8 mouse cellular contexts compared by ENCODE assay signal in the genomic region with DNA sequence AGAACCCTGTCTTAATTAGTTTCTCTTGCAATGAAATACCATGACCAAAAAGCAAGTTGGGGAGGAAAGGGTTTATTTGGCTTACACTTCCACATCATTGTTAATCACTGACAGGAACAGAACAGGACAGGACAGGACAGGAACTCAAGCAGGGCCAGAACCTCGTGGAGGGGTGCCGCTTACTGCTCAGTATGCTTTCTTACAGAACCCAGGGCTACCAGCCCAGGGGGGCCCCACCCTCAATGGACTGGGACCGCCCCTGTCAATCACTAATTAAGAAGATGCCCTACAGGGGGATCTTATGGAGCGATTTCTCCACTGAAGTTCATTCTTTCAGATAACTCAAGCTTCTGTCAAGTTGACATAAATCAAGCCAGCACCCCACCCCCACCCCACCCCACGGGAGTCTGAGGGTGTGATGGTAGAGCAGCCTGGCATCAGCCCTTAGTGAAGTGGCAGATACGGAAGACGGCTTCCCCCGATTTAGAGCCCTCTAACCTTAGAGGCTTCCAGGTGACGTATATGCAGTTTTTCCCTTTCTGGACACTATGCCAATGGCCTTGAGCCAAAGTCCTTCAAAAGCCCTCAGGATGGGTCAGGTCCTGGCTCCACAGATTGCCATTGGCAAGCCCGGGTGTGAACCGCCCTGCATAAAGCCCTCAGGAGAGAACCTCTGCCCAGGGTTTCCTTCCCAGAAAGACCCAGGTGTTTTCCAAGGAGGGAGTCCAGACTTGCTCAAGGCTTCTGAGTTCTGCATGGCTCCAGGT. TPM values are rescaled to one million over a fixed set of nuclear protein-coding genes. Genes with fewer than 3 reads are reported as not detected.
A peak's percentile ranks its signal among the peaks of the same experiment; 100 is the strongest.
DNase-seq lines count a peak whose midpoint lies in the region; ATAC-seq and TF ChIP-seq lines count a peak whose summit lies in the region.

No protein-coding gene starts in this region.

- peaks cover 41% of the 10 kb centered on the region for H3K4me1 ChIP-seq in heart, postnatal 0 days (ENCODE audit: control insufficient read depth, insufficient read depth)
- peaks cover 46% of the 10 kb centered on the region for H3K4me1 ChIP-seq in midbrain, embryonic 12.5 days

- no peaks in the 10 kb centered on the region for H3K27me3 ChIP-seq in heart, postnatal 0 days (ENCODE audit: control insufficient read depth, insufficient read depth, low read length)
- H3K27me3 ChIP-seq in midbrain, embryonic 12.5 days, result no peaks in the 10 kb centered on the region

- H3K9me3 ChIP-seq in heart, postnatal 0 days (replicated peaks; ENCODE audit: control insufficient read depth, low read length), result no peaks in the 10 kb centered on the region
- no peaks in the 10 kb centered on the region for H3K9me3 ChIP-seq in midbrain, embryonic 12.5 days

- no peak for ATAC-seq in heart, postnatal 0 days (ENCODE audit: insufficient read depth, low read depth)
- no peak for ATAC-seq in midbrain, embryonic 12.5 days (ENCODE audit: low FRiP score, low read depth)
- ATAC-seq in cerebellum, adult (ENCODE audit: insufficient number of reproducible peaks, low FRiP score, low TSS enrichment), result no peak

- TF ChIP-seq CTCF in heart, postnatal 0 days (IDR thresholded peaks at IDR 0.05; ENCODE audit: low read depth), result no peak

- TF ChIP-seq EP300 in heart, postnatal 0 days (IDR thresholded peaks at IDR 0.05; ENCODE audit: low read depth), result no peak

- H3K9ac ChIP-seq in heart, postnatal 0 days (replicated peaks; ENCODE audit: low read depth, low read length), result no peak overlapping the region
- peak overlapping the region; percentile 96 for H3K9ac ChIP-seq in midbrain, embryonic 12.5 days (replicated peaks)

- WGBS in heart, postnatal 0 days, result 18% methylated on average over 11 of the region's 11 CpGs
- 22% methylated on average over 11 of the region's 11 CpGs for WGBS in midbrain, embryonic 12.5 days

- peak overlapping the region; percentile 88 for H3K27ac ChIP-seq in heart, postnatal 0 days (ENCODE audit: low read depth)
- peak overlapping the region; percentile 100 for H3K27ac ChIP-seq in midbrain, embryonic 12.5 days (replicated peaks)

- DNase-seq in adrenal gland, postnatal 10 days, result peak; percentile 68
- no peak for DNase-seq in adrenal gland, adult 8-10 months
- DNase-seq in heart, postnatal 0 days (ENCODE audit: low spot score), result peak; percentile 66
- peak; percentile 75 to 77 for DNase-seq in kidney, postnatal 36 days
- no peak for DNase-seq in frontal cortex, postnatal 25 days (ENCODE audit: low spot score in 2 of 2)
- no peak for DNase-seq in right cerebral cortex, postnatal 10 days (ENCODE audit: low spot score in 2 of 2)

- peaks cover 5% of the 10 kb centered on the region for H3K36me3 ChIP-seq in heart, postnatal 0 days (replicated peaks; ENCODE audit: control insufficient read depth, insufficient read depth, low read length)
- H3K36me3 ChIP-seq in midbrain, embryonic 12.5 days, result peaks cover 34% of the 10 kb centered on the region

- peak overlapping the region; percentile 69 for H3K4me3 ChIP-seq in heart, postnatal 0 days (ENCODE audit: low read depth, low read length)
- H3K4me3 ChIP-seq in midbrain, embryonic 12.5 days, result peak overlapping the region; percentile 77

- H3K4me2 ChIP-seq in heart, postnatal 0 days (ENCODE audit: low read depth, low read length), result peak overlapping the region; percentile 94
- H3K4me2 ChIP-seq in midbrain, embryonic 12.5 days (replicated peaks), result peak overlapping the region; percentile 84

RNA-seq across cellular contexts. Expression of gene Plxnb1, which starts 1.2 kb away (rescaled TPM):
- 10 to 100 TPM; 46.9 to 69.6 TPM for total RNA-seq in adrenal gland, postnatal 10 days (2021)
- 100 to 1,000 TPM; 128 to 173 (median 140) TPM for total RNA-seq in adrenal gland, adult 8-10 months (2022)
- 26.1 and 54.3 TPM in 2 replicates for total RNA-seq in heart, postnatal 0 days (2014; rRNA removed; ENCODE audit: low replicate concordance)
- polyA plus RNA-seq in heart, postnatal 0 days (2015; fragmentation: Nextera tagmentation; extraction: Ambion mirVana), result 3.0 and 3.3 TPM in 2 replicates
- polyA plus RNA-seq in midbrain, embryonic 12.5 days (2016; fragmentation: Nextera tagmentation; extraction: Ambion mirVana), result 43.7 and 49.7 TPM in 2 replicates

RNA-seq across cellular contexts. Expression of gene Tma7, which starts 11.6 kb away (rescaled TPM):
- total RNA-seq in adrenal gland, postnatal 10 days (2021), result 100 to 1,000 TPM; 336 to 351 TPM
- 100 to 1,000 TPM; 342 to 453 (median 370) TPM for total RNA-seq in adrenal gland, adult 8-10 months (2022)
- 70.4 and 74.5 TPM in 2 replicates for total RNA-seq in heart, postnatal 0 days (2014; rRNA removed; ENCODE audit: low replicate concordance)
- 490 and 527 TPM in 2 replicates for polyA plus RNA-seq in heart, postnatal 0 days (2015; fragmentation: Nextera tagmentation; extraction: Ambion mirVana)
- polyA plus RNA-seq in midbrain, embryonic 12.5 days (2016; fragmentation: Nextera tagmentation; extraction: Ambion mirVana), result 729 and 743 TPM in 2 replicates

RNA-seq across cellular contexts. Expression of gene Ccdc51, which starts 11.7 kb away (rescaled TPM):
- 10 to 100 TPM; 15.7 to 19.4 TPM for total RNA-seq in adrenal gland, postnatal 10 days (2021)
- 10 to 100 TPM; 17.3 to 20.0 (median 18.7) TPM for total RNA-seq in adrenal gland, adult 8-10 months (2022)
- total RNA-seq in heart, postnatal 0 days (2014; rRNA removed; ENCODE audit: low replicate concordance), result 11.6 and 19.5 TPM in 2 replicates
- polyA plus RNA-seq in heart, postnatal 0 days (2015; fragmentation: Nextera tagmentation; extraction: Ambion mirVana), result 14.3 and 14.6 TPM in 2 replicates
- 12.9 and 15.7 TPM in 2 replicates for polyA plus RNA-seq in midbrain, embryonic 12.5 days (2016; fragmentation: Nextera tagmentation; extraction: Ambion mirVana)

RNA-seq across cellular contexts. Expression of gene Atrip, which starts 20.0 kb away (rescaled TPM):
- 10 to 100 TPM; 13.8 to 14.2 TPM for total RNA-seq in adrenal gland, postnatal 10 days (2021)
- total RNA-seq in adrenal gland, adult 8-10 months (2022), result 10 to 100 TPM; 16.3 to 27.7 (median 22.2) TPM
- total RNA-seq in heart, postnatal 0 days (2014; rRNA removed; ENCODE audit: low replicate concordance), result 17.1 and 31.2 TPM in 2 replicates
- 11.1 and 11.7 TPM in 2 replicates for polyA plus RNA-seq in heart, postnatal 0 days (2015; fragmentation: Nextera tagmentation; extraction: Ambion mirVana)
- polyA plus RNA-seq in midbrain, embryonic 12.5 days (2016; fragmentation: Nextera tagmentation; extraction: Ambion mirVana), result 31.3 and 32.0 TPM in 2 replicates

RNA-seq across cellular contexts. Expression of gene Trex1, which starts 34.4 kb away (rescaled TPM):
- total RNA-seq in adrenal gland, postnatal 10 days (2021), result 10 to 100 TPM; 14.0 to 15.9 TPM
- 10 to 100 TPM; 19.0 to 25.3 (median 21.7) TPM for total RNA-seq in adrenal gland, adult 8-10 months (2022)
- 21.6 and 44.2 TPM in 2 replicates for total RNA-seq in heart, postnatal 0 days (2014; rRNA removed; ENCODE audit: low replicate concordance)
- polyA plus RNA-seq in heart, postnatal 0 days (2015; fragmentation: Nextera tagmentation; extraction: Ambion mirVana), result 14.5 and 14.6 TPM in 2 replicates
- 11.5 TPM in 2 replicates for polyA plus RNA-seq in midbrain, embryonic 12.5 days (2016; fragmentation: Nextera tagmentation; extraction: Ambion mirVana)

Comparison
In these comparisons a context has a peak if more than half of its experiments do, and no peak if none do; other contexts are left out.
1. DNase-seq: peak in adrenal gland, postnatal 10 days (single experiment), heart, postnatal 0 days (single experiment) and kidney, postnatal 36 days (2 of 2); none in adrenal gland, adult 8-10 months (single experiment), frontal cortex, postnatal 25 days (0 of 2) and right cerebral cortex, postnatal 10 days (0 of 2).